Comparison of ENCODE assay signal across 11 mouse cellular contexts in genomic region chr7:143832196-143832595, GRCm38 (mm10). TPM values are rescaled to one million over a fixed set of nuclear protein-coding genes. Genes with fewer than 3 reads are reported as not detected.
A peak's percentile ranks its signal among the peaks of the same experiment; 100 is the strongest.
DNase-seq lines count a peak whose midpoint lies in the region; ATAC-seq and TF ChIP-seq lines count a peak whose summit lies in the region.
"Had no signal": no experiment of that assay in that cellular context is flagged by ENCODE, and none has a peak within 500 bp of the region (broad histone marks: within the 10 kb centered on the region; RNA-seq: fewer than 3 reads in every experiment).

No protein-coding gene starts in this region.

- peaks cover 3% of the 10 kb centered on the region; the same call in 1 of the 2 replicates for H3K36me3 ChIP-seq in hindbrain, embryonic 15.5 days
- H3K36me3 ChIP-seq in midbrain, embryonic 16.5 days (ENCODE audit: control insufficient read depth, insufficient read depth, low read length), result peaks cover 5% of the 10 kb centered on the region; the same call in 1 of the 2 replicates

- H3K9me3 ChIP-seq in hindbrain, embryonic 15.5 days, result no peaks in the 10 kb centered on the region
- H3K9me3 ChIP-seq in midbrain, embryonic 16.5 days (replicated peaks; ENCODE audit: control insufficient read depth, low read length, poor library complexity, severe bottlenecking), result no peaks in the 10 kb centered on the region

- H3K4me3 ChIP-seq in layer of hippocampus, adult 2 months, result peak overlapping the region; percentile 28
- peak overlapping the region; percentile 61 for H3K4me3 ChIP-seq in hindbrain, embryonic 15.5 days
- H3K4me3 ChIP-seq in midbrain, embryonic 16.5 days (ENCODE audit: low read depth, low read length), result no peak overlapping the region

- TF ChIP-seq CTCF in layer of hippocampus, adult 2 months (conservative IDR thresholded peaks at IDR 0.05), result no peak

- H3K4me1 ChIP-seq in hindbrain, embryonic 15.5 days (replicated peaks), result peaks cover 65% of the 10 kb centered on the region
- peaks cover 58% of the 10 kb centered on the region for H3K4me1 ChIP-seq in midbrain, embryonic 16.5 days (ENCODE audit: control insufficient read depth, insufficient read depth, low read length)

- H3K4me2 ChIP-seq in hindbrain, embryonic 15.5 days, result peak overlapping the region; percentile 82
- peak overlapping the region; percentile 92 for H3K4me2 ChIP-seq in midbrain, embryonic 16.5 days (ENCODE audit: low read length)

- H3K27me3 ChIP-seq in hindbrain, embryonic 15.5 days, result no peaks in the 10 kb centered on the region
- no peaks in the 10 kb centered on the region for H3K27me3 ChIP-seq in midbrain, embryonic 16.5 days (ENCODE audit: control insufficient read depth, insufficient read depth, low read depth, low read length)

- H3K9ac ChIP-seq in hindbrain, embryonic 15.5 days, result 0 out of 2 replicates have a peak overlapping the region, but pooled peaks have one; percentile 5
- no peak overlapping the region for H3K9ac ChIP-seq in midbrain, embryonic 16.5 days (ENCODE audit: low read depth, low read length)

- 83% methylated on average over 8 of the region's 8 CpGs for WGBS in hindbrain, embryonic 15.5 days
- WGBS in midbrain, embryonic 16.5 days, result 86% methylated on average over 8 of the region's 8 CpGs

- DNase-seq in layer of hippocampus, adult 2 months (ENCODE audit: low spot score in 2 of 2), result no peak
- no peak for DNase-seq in layer of hippocampus, adult 11-12 months (ENCODE audit: low spot score)
- peak; percentile 33 for DNase-seq in R1 (ENCODE audit: low read depth, low spot score)
- no peak for DNase-seq in thymus, postnatal 25 days
- DNase-seq in spleen, adult 18-20 months, result no peak

- H3K27ac ChIP-seq in layer of hippocampus, adult 2 months, result peak overlapping the region; percentile 91; the same call in 1 of the 2 replicates
- no peak overlapping the region for H3K27ac ChIP-seq in hindbrain, embryonic 15.5 days (replicated peaks)
- no peak overlapping the region for H3K27ac ChIP-seq in midbrain, embryonic 16.5 days (ENCODE audit: low read length)

- no peak for ATAC-seq in hindbrain, embryonic 15.5 days (ENCODE audit: low FRiP score, low read depth)
- no peak for ATAC-seq in midbrain, embryonic 16.5 days
- no peak for ATAC-seq in erythroblast, adult 5-6 weeks (replicated peaks; ENCODE audit: low FRiP score, poor library complexity, severe bottlenecking)

RNA-seq across cellular contexts. Expression of gene Dhcr7, which starts 9.3 kb away (rescaled TPM):
- 10 to 100 TPM; 34.0 to 35.1 TPM for total RNA-seq in layer of hippocampus, adult 2 months (2021)
- polyA plus RNA-seq in hindbrain, embryonic 15.5 days (2015; fragmentation: Nextera tagmentation; extraction: Ambion mirVana), result 78.4 and 80.3 TPM in 2 replicates
- polyA plus RNA-seq in midbrain, embryonic 16.5 days (2015; fragmentation: Nextera tagmentation; extraction: Ambion mirVana), result 71.7 and 83.4 TPM in 2 replicates
- total RNA-seq in erythroblast, adult 5-6 weeks (2015; ENCODE audit: low replicate concordance), result 2.1 and 6.7 TPM in 2 replicates
- 0.84 and 5.2 TPM in 2 replicates for total RNA-seq in erythroblast, adult 5-6 weeks (2017; ENCODE audit: low replicate concordance)

RNA-seq across cellular contexts. Expression of gene Nadsyn1, which starts 9.5 kb away (rescaled TPM):
- total RNA-seq in layer of hippocampus, adult 2 months (2021), result 1 to 10 TPM; 4.4 to 7.8 TPM
- 7.2 and 7.7 TPM in 2 replicates for polyA plus RNA-seq in hindbrain, embryonic 15.5 days (2015; fragmentation: Nextera tagmentation; extraction: Ambion mirVana)
- polyA plus RNA-seq in midbrain, embryonic 16.5 days (2015; fragmentation: Nextera tagmentation; extraction: Ambion mirVana), result 6.5 and 7.5 TPM in 2 replicates
- total RNA-seq in erythroblast, adult 5-6 weeks (2015; ENCODE audit: low replicate concordance), result 0.77 TPM in 1 of 2 replicates, not detected in the other
- total RNA-seq in erythroblast, adult 5-6 weeks (2017; ENCODE audit: low replicate concordance), result 0.98 and 1.3 TPM in 2 replicates

RNA-seq across cellular contexts. Expression of gene Gm498, which starts 34.4 kb away (rescaled TPM):
- not detected for total RNA-seq in layer of hippocampus, adult 2 months (2021)
- polyA plus RNA-seq in hindbrain, embryonic 15.5 days (2015; fragmentation: Nextera tagmentation; extraction: Ambion mirVana), result not detected in 2 replicates
- polyA plus RNA-seq in midbrain, embryonic 16.5 days (2015; fragmentation: Nextera tagmentation; extraction: Ambion mirVana), result not detected in 2 replicates
- total RNA-seq in erythroblast, adult 5-6 weeks (2015; ENCODE audit: low replicate concordance), result not detected in 2 replicates
- total RNA-seq in erythroblast, adult 5-6 weeks (2017; ENCODE audit: low replicate concordance), result not detected in 2 replicates
- total RNA-seq: heart, postnatal 25 days; left cerebral cortex, postnatal 14 days had no signal
- polyA plus RNA-seq: spleen, adult 2 months had no signal

RNA-seq across cellular contexts. Expression of gene Mrgpre, which starts 47.9 kb away (rescaled TPM):
- total RNA-seq in layer of hippocampus, adult 2 months (2021), result 1 to 10 TPM; 5.9 to 6.5 TPM
- 7.0 and 11.2 TPM in 2 replicates for polyA plus RNA-seq in hindbrain, embryonic 15.5 days (2015; fragmentation: Nextera tagmentation; extraction: Ambion mirVana)
- 11.4 and 14.1 TPM in 2 replicates for polyA plus RNA-seq in midbrain, embryonic 16.5 days (2015; fragmentation: Nextera tagmentation; extraction: Ambion mirVana)
- not detected in 2 replicates for total RNA-seq in erythroblast, adult 5-6 weeks (2015; ENCODE audit: low replicate concordance)
- total RNA-seq in erythroblast, adult 5-6 weeks (2017; ENCODE audit: low replicate concordance), result not detected in 2 replicates

Comparison
In these comparisons a context has a peak if more than half of its experiments do, and no peak if none do; other contexts are left out.
1. RNA of gene Dhcr7, which starts 9.3 kb away (total RNA-seq): 34.0 to 35.1 TPM in layer of hippocampus, adult 2 months; 0.84 to 6.7 TPM in erythroblast, adult 5-6 weeks; every median in the first group is over 4 times any median in the second.